In genomic region chr3:146945342-146945741, GRCm38 (mm10) we compare ENCODE assay signal across 12 mouse cellular contexts.
DNase-seq lines count a peak whose midpoint lies in the region; ATAC-seq and TF ChIP-seq lines count a peak whose summit lies in the region.
"Had no signal": no experiment of that assay in that cellular context is flagged by ENCODE, and none has a peak within 500 bp of the region (broad histone marks: within the 10 kb centered on the region; RNA-seq: fewer than 3 reads in every experiment).

No protein-coding gene starts in this region.

- H3K9me3 ChIP-seq in hindbrain, postnatal 0 days (ENCODE audit: low read length) = no peaks in the 10 kb centered on the region
- H3K9me3 ChIP-seq in hindbrain, embryonic 10.5 days = no peaks in the 10 kb centered on the region
- H3K9me3 ChIP-seq in embryonic facial prominence, embryonic 10.5 days = no peaks in the 10 kb centered on the region
- no peaks in the 10 kb centered on the region for H3K9me3 ChIP-seq in midbrain, embryonic 12.5 days
- H3K9me3 ChIP-seq: limb, embryonic 12.5 days had no signal

- no peak overlapping the region for H3K27ac ChIP-seq in hindbrain, postnatal 0 days
- no peak overlapping the region for H3K27ac ChIP-seq in hindbrain, embryonic 10.5 days
- H3K27ac ChIP-seq in embryonic facial prominence, embryonic 10.5 days (replicated peaks) = no peak overlapping the region
- no peak overlapping the region for H3K27ac ChIP-seq in midbrain, embryonic 12.5 days (replicated peaks)
- no peak overlapping the region for H3K27ac ChIP-seq in thymus, adult 2 months (ENCODE audit: control insufficient read depth, insufficient read depth, low read length)
- H3K27ac ChIP-seq: kidney, postnatal 0 days; layer of hippocampus, adult 2 months; limb, embryonic 12.5 days; liver, embryonic 14.5 days had no signal

- TF ChIP-seq POLR2A in thymus, adult 2 months (IDR thresholded peaks at IDR 0.05; ENCODE audit: control insufficient read depth, extremely low read depth, insufficient read depth, low read length, poor library complexity) = no peak

- H3K9ac ChIP-seq in hindbrain, postnatal 0 days (replicated peaks; ENCODE audit: low read length) = no peak overlapping the region
- no peak overlapping the region for H3K9ac ChIP-seq in midbrain, embryonic 12.5 days (replicated peaks)
- H3K9ac ChIP-seq: liver, embryonic 14.5 days had no signal

- WGBS in hindbrain, postnatal 0 days = 47% methylated on average over 2 of the region's 2 CpGs
- WGBS in hindbrain, embryonic 10.5 days = 53% methylated on average over 2 of the region's 2 CpGs
- 37% methylated on average over 2 of the region's 2 CpGs for WGBS in embryonic facial prominence, embryonic 10.5 days
- WGBS in midbrain, embryonic 12.5 days = 41% methylated on average over 2 of the region's 2 CpGs
- 51% methylated on average over 2 of the region's 2 CpGs for WGBS in thymus, adult 2 months

- H3K4me3 ChIP-seq in hindbrain, postnatal 0 days (ENCODE audit: low read length) = no peak overlapping the region
- H3K4me3 ChIP-seq in hindbrain, embryonic 10.5 days = no peak overlapping the region
- H3K4me3 ChIP-seq in embryonic facial prominence, embryonic 10.5 days = no peak overlapping the region
- no peak overlapping the region for H3K4me3 ChIP-seq in midbrain, embryonic 12.5 days
- no peak overlapping the region for H3K4me3 ChIP-seq in thymus, adult 2 months (ENCODE audit: control insufficient read depth, insufficient read depth, low read length)

- H3K4me2 ChIP-seq in hindbrain, postnatal 0 days (ENCODE audit: low read depth, low read length) = no peak overlapping the region
- no peak overlapping the region for H3K4me2 ChIP-seq in midbrain, embryonic 12.5 days (replicated peaks)

- H3K27me3 ChIP-seq in hindbrain, postnatal 0 days (ENCODE audit: insufficient read depth, low read length) = no peaks in the 10 kb centered on the region
- H3K27me3 ChIP-seq in hindbrain, embryonic 10.5 days (ENCODE audit: insufficient read depth, poor library complexity, severe bottlenecking) = peaks cover 5% of the 10 kb centered on the region; the same call in 1 of the 2 replicates
- peaks cover 7% of the 10 kb centered on the region for H3K27me3 ChIP-seq in embryonic facial prominence, embryonic 10.5 days (replicated peaks; ENCODE audit: low read depth, poor library complexity, severe bottlenecking)
- 0 out of 2 replicates have a peak, but pooled peaks cover 5% of the 10 kb centered on the region for H3K27me3 ChIP-seq in midbrain, embryonic 12.5 days
- no peaks in the 10 kb centered on the region for H3K27me3 ChIP-seq in thymus, adult 2 months (ENCODE audit: control insufficient read depth, insufficient read depth, low read length)

- TF ChIP-seq CTCF in hindbrain, postnatal 0 days (IDR thresholded peaks at IDR 0.05; ENCODE audit: low read depth) = no peak
- TF ChIP-seq CTCF in thymus, adult 2 months (IDR thresholded peaks at IDR 0.05; ENCODE audit: borderline replicate concordance, control insufficient read depth, extremely low read depth, insufficient read depth, low read length, poor library complexity) = no peak

- H3K4me1 ChIP-seq in hindbrain, postnatal 0 days (ENCODE audit: insufficient read depth, low read length) = no peaks in the 10 kb centered on the region
- no peaks in the 10 kb centered on the region; the same call in 1 of the 2 replicates for H3K4me1 ChIP-seq in hindbrain, embryonic 10.5 days (replicated peaks)
- H3K4me1 ChIP-seq in embryonic facial prominence, embryonic 10.5 days = no peaks in the 10 kb centered on the region
- H3K4me1 ChIP-seq in midbrain, embryonic 12.5 days = no peaks in the 10 kb centered on the region
- H3K4me1 ChIP-seq in thymus, adult 2 months (replicated peaks; ENCODE audit: control insufficient read depth, insufficient read depth, low read length) = no peaks in the 10 kb centered on the region
- H3K4me1 ChIP-seq: limb, embryonic 12.5 days had no signal

- no peak for DNase-seq in hindbrain, postnatal 0 days (ENCODE audit: low spot score)
- no peak for DNase-seq in hindbrain, embryonic 10.5 days (ENCODE audit: low spot score)
- DNase-seq in Muller cell, postnatal 12 days (ENCODE audit: inconsistent ontology term) = peak; percentile 4
- peak; percentile 10 for DNase-seq in embryonic facial prominence, embryonic 10.5 days (ENCODE audit: low spot score)
- DNase-seq in spleen, postnatal 36 days (ENCODE audit: low spot score in 2 of 2) = no peak
- DNase-seq in thymus, adult 2 months = no peak

- no peaks in the 10 kb centered on the region; the same call in 1 of the 2 replicates for H3K36me3 ChIP-seq in hindbrain, postnatal 0 days (ENCODE audit: insufficient read depth, low read length)
- H3K36me3 ChIP-seq in hindbrain, embryonic 10.5 days = no peaks in the 10 kb centered on the region
- H3K36me3 ChIP-seq in embryonic facial prominence, embryonic 10.5 days (replicated peaks) = no peaks in the 10 kb centered on the region
- no peaks in the 10 kb centered on the region for H3K36me3 ChIP-seq in midbrain, embryonic 12.5 days
- no peaks in the 10 kb centered on the region for H3K36me3 ChIP-seq in thymus, adult 2 months (ENCODE audit: control insufficient read depth, insufficient read depth, low read length)
- H3K36me3 ChIP-seq: limb, embryonic 12.5 days had no signal

- peak; percentile 59; the same call in 1 of the 2 replicates for ATAC-seq in hindbrain, postnatal 0 days
- ATAC-seq in midbrain, embryonic 12.5 days (ENCODE audit: low FRiP score, low read depth) = peak; percentile 55; the same call in 1 of the 2 replicates
- ATAC-seq in frontal cortex, adult (ENCODE audit: low TSS enrichment) = no peak

Comparison
In these comparisons a context has a peak if more than half of its experiments do, and no peak if none do; other contexts are left out.
1. DNase-seq: peak in Muller cell, postnatal 12 days (single experiment) and embryonic facial prominence, embryonic 10.5 days (single experiment); none in hindbrain, postnatal 0 days (single experiment), hindbrain, embryonic 10.5 days (single experiment), spleen, postnatal 36 days (0 of 2) and thymus, adult 2 months (single experiment).